Mouse (Mus musculus): ENCODE measurements around the gene Itpr2.

- TF ChIP-seq CTCF (IDR thresholded peaks at IDR 0.05; ENCODE audit: control insufficient read depth, insufficient read depth, insufficient read length): no peak
- no peak for TF ChIP-seq MAX (IDR thresholded peaks at IDR 0.05)
- TF ChIP-seq FOSL1 (IDR thresholded peaks at IDR 0.05; ENCODE audit: insufficient read depth, low read length, poor library complexity, severe bottlenecking): no peak
These were observed 28.3 kb upstream of the Itpr2 start for GRCm38 (mm10) chr6:146530363-146530762.

Data from C2C12 (cell line).